Comparison of ENCODE assay signal across 25 mouse cellular contexts in the genomic region with DNA sequence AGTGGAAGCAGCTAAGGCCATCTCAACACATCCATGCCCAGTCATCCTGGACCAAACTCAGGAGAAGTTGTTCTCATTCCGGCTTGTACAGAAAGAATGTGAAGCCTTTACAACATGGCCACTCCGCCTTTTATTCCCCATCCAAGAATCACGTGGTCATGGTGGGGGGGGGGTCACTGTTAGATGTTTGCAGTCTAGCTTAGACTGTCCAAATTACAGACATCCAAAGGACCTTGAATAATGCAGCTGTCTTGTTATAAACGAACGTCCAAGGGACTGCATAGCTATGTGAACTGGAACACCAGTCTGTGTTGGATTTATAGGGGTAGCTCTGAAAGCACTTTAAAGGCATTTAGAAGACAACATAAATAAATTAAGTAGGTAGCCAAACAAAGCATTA.
A peak's percentile ranks its signal among the peaks of the same experiment; 100 is the strongest.
DNase-seq lines count a peak whose midpoint lies in the region; ATAC-seq lines count a peak whose summit lies in the region.
"Had no signal": no experiment of that assay in that cellular context is flagged by ENCODE, and none has a peak within 500 bp of the region (broad histone marks: within the 10 kb centered on the region; RNA-seq: fewer than 3 reads in every experiment).

No protein-coding gene starts in this region.

- peak overlapping the region; percentile 56; the same call in 1 of the 2 replicates for H3K27ac ChIP-seq in kidney, embryonic 15.5 days
- no peak overlapping the region for H3K27ac ChIP-seq in midbrain, embryonic 11.5 days (ENCODE audit: low read depth, low read length)
- H3K27ac ChIP-seq in midbrain, embryonic 14.5 days (replicated peaks; ENCODE audit: low read depth, low read length): no peak overlapping the region
- H3K27ac ChIP-seq: embryonic facial prominence, embryonic 12.5 days; embryonic facial prominence, embryonic 15.5 days; gastrocnemius, adult 2 months; hindbrain, embryonic 12.5 days had no signal

- 0 out of 2 replicates have a peak, but pooled peaks have one; percentile 49 for ATAC-seq in kidney, embryonic 15.5 days (replicated peaks; ENCODE audit: low FRiP score)
- no peak for ATAC-seq in midbrain, embryonic 11.5 days (ENCODE audit: low FRiP score)
- ATAC-seq in midbrain, embryonic 14.5 days (ENCODE audit: low FRiP score, low TSS enrichment): no peak
- ATAC-seq: forebrain, embryonic 14.5 days; forebrain, postnatal 0 days had no signal

- no peak overlapping the region for H3K4me3 ChIP-seq in kidney, embryonic 15.5 days (replicated peaks)
- no peak overlapping the region for H3K4me3 ChIP-seq in midbrain, embryonic 11.5 days (ENCODE audit: low read depth, low read length)
- H3K4me3 ChIP-seq in midbrain, embryonic 14.5 days (replicated peaks; ENCODE audit: low read depth, low read length): no peak overlapping the region
- H3K4me3 ChIP-seq: embryonic facial prominence, embryonic 12.5 days; embryonic facial prominence, embryonic 15.5 days; gastrocnemius, adult 2 months; hindbrain, embryonic 12.5 days had no signal

- H3K4me1 ChIP-seq in kidney, embryonic 15.5 days: peaks cover 11% of the 10 kb centered on the region
- no peaks in the 10 kb centered on the region; the same call in 1 of the 2 replicates for H3K4me1 ChIP-seq in midbrain, embryonic 11.5 days (ENCODE audit: control insufficient read depth, insufficient read depth, low read length)
- no peaks in the 10 kb centered on the region for H3K4me1 ChIP-seq in midbrain, embryonic 14.5 days (ENCODE audit: control insufficient read depth, insufficient read depth, low read length)

- H3K36me3 ChIP-seq in kidney, embryonic 15.5 days: no peaks in the 10 kb centered on the region
- H3K36me3 ChIP-seq in midbrain, embryonic 11.5 days (ENCODE audit: control insufficient read depth, insufficient read depth, low read length): no peaks in the 10 kb centered on the region
- no peaks in the 10 kb centered on the region for H3K36me3 ChIP-seq in midbrain, embryonic 14.5 days (ENCODE audit: control insufficient read depth, insufficient read depth, low read length)
- H3K36me3 ChIP-seq: embryonic facial prominence, embryonic 12.5 days; embryonic facial prominence, embryonic 15.5 days; G1E; hindbrain, embryonic 12.5 days had no signal

- no peak for DNase-seq in kidney, adult 18-20 months
- peak; percentile 50 to 54 for DNase-seq in kidney, postnatal 4 days
- DNase-seq in kidney, postnatal 14 days: no peak
- peak; percentile 37 for DNase-seq in midbrain, embryonic 11.5 days (ENCODE audit: low spot score, missing footprints)
- DNase-seq in midbrain, embryonic 14.5 days: no peak
- DNase-seq in natural killer cell, adult 2 months (ENCODE audit: low spot score in 2 of 2): no peak
- DNase-seq: adrenal gland, adult 2 months; adrenal gland, postnatal 14 days; B cell, adult 2 months; cerebellum, adult 11 months; cerebellum, adult 2 months; cerebellum, adult 9-11 months; cerebellum, postnatal 25 days; gastrocnemius, adult 2 months; gastrocnemius, postnatal 14 days; heart, adult 11 months had no signal

- WGBS in kidney, embryonic 15.5 days: 47% methylated on average over 5 of the region's 5 CpGs
- 79% methylated on average over 5 of the region's 5 CpGs for WGBS in midbrain, embryonic 11.5 days
- 79% methylated on average over 5 of the region's 5 CpGs for WGBS in midbrain, embryonic 14.5 days

- no peaks in the 10 kb centered on the region for H3K9me3 ChIP-seq in kidney, embryonic 15.5 days (replicated peaks)
- no peaks in the 10 kb centered on the region for H3K9me3 ChIP-seq in midbrain, embryonic 11.5 days (ENCODE audit: control insufficient read depth, low read length)
- no peaks in the 10 kb centered on the region for H3K9me3 ChIP-seq in midbrain, embryonic 14.5 days (ENCODE audit: control insufficient read depth, low read length)
- H3K9me3 ChIP-seq: embryonic facial prominence, embryonic 12.5 days; embryonic facial prominence, embryonic 15.5 days; G1E; hindbrain, embryonic 12.5 days had no signal

- H3K27me3 ChIP-seq in kidney, embryonic 15.5 days: no peaks in the 10 kb centered on the region
- no peaks in the 10 kb centered on the region for H3K27me3 ChIP-seq in midbrain, embryonic 11.5 days (ENCODE audit: control insufficient read depth, insufficient read depth, low read length)
- H3K27me3 ChIP-seq in midbrain, embryonic 14.5 days (ENCODE audit: control insufficient read depth, insufficient read depth, low read length): no peaks in the 10 kb centered on the region
- H3K27me3 ChIP-seq: CH12.LX; embryonic facial prominence, embryonic 12.5 days; embryonic facial prominence, embryonic 15.5 days; hindbrain, embryonic 12.5 days had no signal

- no peak overlapping the region for H3K4me2 ChIP-seq in kidney, embryonic 15.5 days
- H3K4me2 ChIP-seq in midbrain, embryonic 11.5 days: no peak overlapping the region
- H3K4me2 ChIP-seq in midbrain, embryonic 14.5 days (ENCODE audit: low read length): no peak overlapping the region
- H3K4me2 ChIP-seq: embryonic facial prominence, embryonic 12.5 days; embryonic facial prominence, embryonic 15.5 days; heart, embryonic 11.5 days; hindbrain, embryonic 12.5 days had no signal

- no peak overlapping the region for H3K9ac ChIP-seq in kidney, embryonic 15.5 days
- no peak overlapping the region for H3K9ac ChIP-seq in midbrain, embryonic 11.5 days (ENCODE audit: low read length)
- no peak overlapping the region for H3K9ac ChIP-seq in midbrain, embryonic 14.5 days (replicated peaks; ENCODE audit: low read length)
- H3K9ac ChIP-seq: embryonic facial prominence, embryonic 12.5 days; embryonic facial prominence, embryonic 15.5 days; forebrain, postnatal 0 days; hindbrain, embryonic 12.5 days had no signal

Comparison
In these comparisons a context has a peak if more than half of its experiments do, and no peak if none do; other contexts are left out.
1. DNase-seq: peak in kidney, postnatal 4 days (2 of 2) and midbrain, embryonic 11.5 days (single experiment); none in kidney, adult 18-20 months (single experiment), kidney, postnatal 14 days (single experiment), midbrain, embryonic 14.5 days (single experiment) and natural killer cell, adult 2 months (0 of 2).